Mouse (Mus musculus) lung, embryonic 14.5 days (tissue): ENCODE results near the gene Jrkl. TPM values are rescaled to one million over a fixed set of nuclear protein-coding genes. Genes with fewer than 3 reads are reported as not detected.
A peak's percentile ranks its signal among the peaks of the same experiment; 100 is the strongest.

Experiments
- ATAC-seq: fragments of 200-750 bp; cut with Nextera tagmentation; 2 replicates; pipeline ENCODE4 v1.8.0; 2017; ENCODE audit warnings: mild to moderate bottlenecking, moderate TSS enrichment, moderate library complexity; ENCODE audit not compliant: insufficient read depth
- DNase-seq: peaks from one replicate; pipeline ENCODE4 v3.0.0-alpha.2; 2015
- H3K27ac ChIP-seq: fragments of 300-500 bp; sonication (generic); 2 replicates; pipeline ENCODE4 v1.5.1; 2014; ENCODE audit warnings: low read depth, mild to moderate bottlenecking, moderate library complexity
- H3K27me3 ChIP-seq: fragments of 300-500 bp; sonication (generic); 2 replicates; pipeline ENCODE4 v1.6.1; 2014; ENCODE audit warnings: low read length, control low read depth; ENCODE audit not compliant: insufficient read depth
- H3K36me3 ChIP-seq: fragments of 300-500 bp; sonication (generic); 2 replicates; pipeline ENCODE4 v1.6.1; 2014; ENCODE audit warnings: control low read depth; ENCODE audit not compliant: insufficient read depth
- H3K4me1 ChIP-seq: fragments of 300-500 bp; sonication (generic); 2 replicates; pipeline ENCODE4 v1.6.1; 2014; ENCODE audit warnings: antibody characterized with exemption, control low read depth; ENCODE audit not compliant: insufficient read depth
- H3K4me2 ChIP-seq: fragments of 300-500 bp; sonication (generic); 2 replicates; pipeline ENCODE4 v1.6.1; 2014; ENCODE audit warnings: mild to moderate bottlenecking
- H3K4me3 ChIP-seq: fragments of 300-500 bp; sonication (generic); 2 replicates; pipeline ENCODE4 v1.5.1; 2014; ENCODE audit warnings: low read depth, low read length
- H3K9ac ChIP-seq: fragments of 300-500 bp; sonication (generic); 2 replicates; pipeline ENCODE4 v1.6.1; 2014
- H3K9me3 ChIP-seq: fragments of 300-500 bp; sonication (generic); 2 replicates; pipeline ENCODE4 v1.6.1; 2016; ENCODE audit warnings: low read depth, low read length, control low read depth
- CTCF ChIP-seq: IDR thresholded peaks from 2 replicates; pipeline ENCODE4 v1.5.1; 2016; ENCODE audit warnings: antibody characterized with exemption, low read depth
- WGBS: fragments of 180-500 bp; shearing (Covaris S2); extraction: QIAGEN DNeasy Blood & Tissue Kit; methylation state at CpG from one replicate; pipeline ENCODE4 v1.1.7; 2014; 5-methylcytosine and 5-hydroxymethylcytosine counted together
- polyA plus RNA-seq: library from polyadenylated mRNA; unstranded; fragments of >200 nt; fragmentation: Nextera tagmentation; extraction: Ambion mirVana; gene quantifications from 2 replicates; pipeline ENCODE4 v1.2.1, GENCODE M21; 2014

Jrkl gene
- polyA plus RNA-seq, 1 experiment from 2014 or later = 8.0 TPM

DNA sequence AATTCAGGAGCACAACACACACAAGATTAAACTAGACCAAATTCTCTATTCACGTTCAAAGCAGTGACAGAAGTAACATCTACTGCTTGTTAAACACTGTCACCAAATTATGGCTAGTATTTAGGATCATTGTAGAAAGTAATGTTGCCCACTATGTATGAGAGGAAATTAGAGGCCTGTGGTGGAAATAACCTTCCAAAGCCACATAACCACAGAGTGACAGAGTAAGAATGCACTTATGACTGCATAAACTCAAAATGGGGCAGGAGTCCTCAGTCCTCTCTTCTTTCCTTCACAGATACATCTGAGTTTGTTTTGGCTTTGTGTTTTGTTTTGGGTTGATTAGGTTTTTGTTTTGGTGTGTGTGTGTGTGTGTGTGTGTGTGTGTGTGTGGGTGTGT lies 42.5 kb downstream of the Jrkl start:
- no peak overlapping the region for H3K27ac ChIP-seq
- no peak overlapping the region for H3K4me2 ChIP-seq
- no peak for TF ChIP-seq CTCF
- no peaks in the 10 kb centered on the region for H3K36me3 ChIP-seq
- H3K27me3 ChIP-seq = no peaks in the 10 kb centered on the region
- H3K4me3 ChIP-seq = no peak overlapping the region
- H3K9me3 ChIP-seq = no peaks in the 10 kb centered on the region
- 70% methylated on average over 1 of the region's 1 CpGs for whole genome bisulfite sequencing
- no peak for ATAC-seq
- no peak for DNase-seq
- H3K9ac ChIP-seq = no peak overlapping the region
- no peaks in the 10 kb centered on the region for H3K4me1 ChIP-seq

DNA sequence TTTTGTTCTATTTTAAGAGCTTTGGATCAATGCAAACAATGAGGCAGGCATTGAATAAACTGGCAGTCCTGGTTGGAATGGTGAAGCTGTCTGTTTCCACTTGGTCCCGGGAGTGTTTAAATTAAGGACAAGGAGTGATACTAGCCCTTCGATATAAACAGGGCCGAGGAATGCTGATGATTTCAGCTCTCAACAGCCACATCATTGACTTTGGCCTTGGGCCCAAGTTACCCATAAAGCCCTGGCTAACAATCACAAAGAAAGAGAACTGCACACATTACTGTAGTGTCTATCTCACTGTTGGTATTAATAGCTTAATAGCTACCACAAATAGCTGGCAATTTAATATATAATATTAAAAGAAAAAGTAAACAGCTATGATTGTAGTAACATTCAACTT lies 45.5 kb downstream of the Jrkl start:
- ATAC-seq (peak; percentile 47; the same call in 1 of the 2 replicates), DNase-seq (peak; percentile 49)
- WGBS = 30% methylated on average over 3 of the region's 3 CpGs
- H3K27me3 ChIP-seq = no peaks in the 10 kb centered on the region
- no peak overlapping the region for H3K9ac ChIP-seq
- no peak overlapping the region for H3K27ac ChIP-seq
- H3K9me3 ChIP-seq = no peaks in the 10 kb centered on the region
- H3K4me3 ChIP-seq = no peak overlapping the region
- no peaks in the 10 kb centered on the region for H3K36me3 ChIP-seq
- no peaks in the 10 kb centered on the region for H3K4me1 ChIP-seq
- no peak for TF ChIP-seq CTCF
- H3K4me2 ChIP-seq = no peak overlapping the region

DNA sequence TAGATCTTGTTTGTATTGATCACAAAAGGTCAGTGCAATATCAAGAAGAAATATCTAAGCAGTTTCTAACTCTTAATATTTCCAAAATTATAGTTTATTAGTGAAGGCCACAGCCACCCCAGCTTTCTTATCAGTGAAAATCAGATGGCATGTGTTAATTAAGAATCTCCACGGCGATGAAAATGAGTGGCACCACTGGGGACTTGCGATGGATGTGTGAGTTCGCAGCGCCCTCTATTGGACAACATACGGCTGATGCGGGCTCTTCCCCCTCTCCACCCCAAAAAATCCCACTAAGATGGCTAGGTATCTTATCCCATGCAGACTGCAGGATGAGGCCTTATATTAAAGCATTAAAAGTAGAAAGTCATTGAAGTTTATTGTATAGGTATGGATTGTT lies 49.9 kb downstream of the Jrkl start:
- DNase-seq (peak; percentile 59), ATAC-seq (no peak)
- Histone ChIP-seq H3K4me1 (no peaks in the 10 kb centered on the region), H3K27me3 (no peaks in the 10 kb centered on the region), H3K4me3 (no peak overlapping the region), H3K9me3 (no peaks in the 10 kb centered on the region), H3K27ac (no peak overlapping the region), H3K4me2 (no peak overlapping the region; the same call in 1 of the 2 replicates), H3K36me3 (no peaks in the 10 kb centered on the region), H3K9ac (no peak overlapping the region)
- 7% methylated on average over 7 of the region's 7 CpGs for WGBS
- peak; percentile 55 for TF ChIP-seq CTCF

DNA sequence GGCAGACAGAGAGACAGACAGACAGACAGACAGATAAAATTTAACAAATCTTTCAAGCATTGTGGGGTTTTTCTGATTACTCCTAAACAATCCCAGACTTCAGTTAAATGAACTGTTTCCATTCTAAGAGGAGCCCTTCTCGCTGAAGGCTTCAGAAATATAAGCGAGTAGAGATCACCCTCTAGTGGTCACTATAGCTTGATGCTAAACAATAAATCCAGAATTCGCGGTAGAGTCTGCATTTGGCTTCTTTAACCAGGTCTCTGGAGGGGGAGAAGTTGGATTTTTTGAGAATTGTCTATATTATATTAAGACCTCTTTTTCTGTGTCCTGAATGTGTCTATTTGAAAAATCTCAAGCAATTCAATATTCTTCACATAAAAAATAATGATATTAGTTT lies 50.4 kb downstream of the Jrkl start:
- no peaks in the 10 kb centered on the region for H3K9me3 ChIP-seq
- 2% methylated on average over 4 of the region's 4 CpGs for WGBS
- H3K9ac ChIP-seq = no peak overlapping the region
- H3K4me2 ChIP-seq = no peak overlapping the region
- TF ChIP-seq CTCF = peak; percentile 73
- no peaks in the 10 kb centered on the region for H3K4me1 ChIP-seq
- DNase-seq (peak; percentile 92), ATAC-seq (peak; percentile 67; the same call in 1 of the 2 replicates)
- no peaks in the 10 kb centered on the region for H3K27me3 ChIP-seq
- no peaks in the 10 kb centered on the region for H3K36me3 ChIP-seq
- no peak overlapping the region for H3K4me3 ChIP-seq
- no peak overlapping the region for H3K27ac ChIP-seq

DNA sequence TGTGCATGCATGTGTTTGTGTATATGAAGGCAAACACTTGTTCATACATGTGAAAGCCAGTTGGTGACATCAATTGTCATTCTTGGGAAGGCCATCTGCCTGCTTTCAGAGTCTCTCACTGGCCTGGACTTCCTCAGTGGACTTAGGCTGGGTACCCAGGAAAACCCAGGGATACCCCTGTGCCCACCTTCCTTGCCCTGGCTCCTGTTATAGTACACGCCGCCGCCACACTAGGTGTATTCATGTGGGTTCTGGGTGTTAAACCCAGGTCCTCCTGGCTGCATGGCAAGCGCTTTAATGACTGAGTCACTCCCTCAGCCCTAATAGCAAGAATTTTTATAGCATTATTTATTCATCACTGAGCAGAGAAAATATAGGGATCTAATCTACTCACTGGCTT lies 51.0 kb downstream of the Jrkl start:
- 87% methylated on average over 4 of the region's 4 CpGs for WGBS
- no peaks in the 10 kb centered on the region for H3K4me1 ChIP-seq
- H3K36me3 ChIP-seq = no peaks in the 10 kb centered on the region
- ATAC-seq (no peak), DNase-seq (no peak)
- H3K27ac ChIP-seq = no peak overlapping the region
- no peaks in the 10 kb centered on the region for H3K9me3 ChIP-seq
- no peak overlapping the region for H3K4me3 ChIP-seq
- no peak overlapping the region for H3K4me2 ChIP-seq
- H3K9ac ChIP-seq = no peak overlapping the region
- TF ChIP-seq CTCF = no peak
- H3K27me3 ChIP-seq = no peaks in the 10 kb centered on the region

Other genes with a start within 250 kb of the Jrkl start
- gene Ccdc82, start 1.1 kb upstream of the Jrkl start, polyA plus RNA-seq = 14.4 and 14.7 TPM in 2 replicates
- 12.3 and 12.8 TPM in 2 replicates for gene Maml2, start 52.1 kb upstream of the Jrkl start, polyA plus RNA-seq
- not detected in 2 replicates for gene Gm17571, start 200.9 kb upstream of the Jrkl start, polyA plus RNA-seq